Mouse (Mus musculus): Measurements from ENCODE around the gene Ogfr. TPM values are rescaled to one million over a fixed set of nuclear protein-coding genes. Genes with fewer than 3 reads are reported as not detected.

The Ogfr gene
- total RNA-seq (2021) = 10 to 100 TPM; 31.2 to 33.7 TPM
- long read RNA-seq, experiment 1, transcript Ogfr-201 (7 exons, 2,449 nt) = major isoform, 31 of 46 reads
- long read RNA-seq, experiment 1, partial matches to known transcripts = 7 of 46 reads
- long read RNA-seq, experiment 1, other reads (novel, unspliced or antisense) = 8 of 46 reads
- long read RNA-seq, experiment 2, transcript Ogfr-201 (7 exons, 2,449 nt) = major isoform, 15 of 24 reads
- long read RNA-seq, experiment 2, partial matches to known transcripts = 1 of 24 reads
- long read RNA-seq, experiment 2, other reads (novel, unspliced or antisense) = 8 of 24 reads

DNA sequence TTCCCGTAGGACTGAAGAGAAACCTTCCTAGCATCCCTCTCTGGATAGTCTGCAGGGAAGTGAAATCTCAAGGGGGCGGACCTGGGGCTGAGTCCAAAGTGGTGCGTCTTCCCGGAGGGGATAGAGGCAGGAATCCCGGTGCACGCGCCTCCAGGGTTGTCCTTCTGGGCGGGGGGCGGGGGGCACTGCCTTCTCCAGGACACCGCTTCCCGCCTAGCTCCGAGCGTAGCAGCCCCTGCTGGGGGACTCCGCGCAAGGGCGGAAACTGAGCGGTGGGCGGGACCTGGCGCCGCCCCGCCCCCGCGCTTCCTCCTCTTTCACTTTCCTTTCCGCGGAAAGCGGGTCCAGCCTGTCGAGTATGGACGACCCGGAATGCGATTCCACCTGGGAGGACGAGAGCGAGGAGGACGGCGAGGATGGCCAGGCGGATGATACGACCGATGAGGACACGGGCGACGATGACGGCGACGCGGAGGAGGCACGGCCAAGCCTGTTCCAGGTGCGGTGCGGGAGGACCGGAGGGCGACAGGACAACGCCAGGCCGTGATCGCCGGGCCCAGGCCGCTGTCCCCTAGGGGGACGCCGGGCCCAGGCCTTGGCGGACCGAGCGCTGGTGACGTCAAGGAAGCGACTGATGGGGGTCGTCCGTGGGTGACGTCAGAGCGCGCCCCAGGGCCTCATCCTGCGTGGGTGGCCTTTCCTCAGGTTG, at the start of gene Ogfr:
Gene Ogfr (plus strand): TSS at position 123 of the 709 bp plus-strand sequence.
- DNase-seq (ENCODE audit: low spot score in 2 of 2) = peak; percentile 75 to 79

DNA sequence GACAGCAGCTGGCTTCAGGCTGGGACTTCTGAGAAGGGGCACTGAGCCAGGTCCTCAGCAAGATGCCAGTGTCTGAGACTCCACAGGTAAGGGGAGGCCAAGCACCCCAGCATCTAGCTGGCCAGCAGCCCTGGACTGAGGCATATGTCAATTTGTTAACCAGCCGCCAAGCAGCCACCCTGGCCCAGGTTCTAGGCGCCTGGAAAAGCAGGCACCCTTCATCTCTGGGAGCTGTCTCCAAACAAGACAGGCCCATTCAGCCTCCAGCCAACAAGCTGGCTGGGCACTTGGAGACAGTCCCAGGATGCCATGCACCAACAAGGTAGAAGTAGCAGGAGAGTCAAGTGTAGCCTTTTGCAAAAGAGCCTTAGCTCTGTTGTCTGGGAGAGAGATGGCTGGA, 45.4 kb upstream of the Ogfr start:
- DNase-seq (ENCODE audit: low spot score in 2 of 2) = no peak

DNA sequence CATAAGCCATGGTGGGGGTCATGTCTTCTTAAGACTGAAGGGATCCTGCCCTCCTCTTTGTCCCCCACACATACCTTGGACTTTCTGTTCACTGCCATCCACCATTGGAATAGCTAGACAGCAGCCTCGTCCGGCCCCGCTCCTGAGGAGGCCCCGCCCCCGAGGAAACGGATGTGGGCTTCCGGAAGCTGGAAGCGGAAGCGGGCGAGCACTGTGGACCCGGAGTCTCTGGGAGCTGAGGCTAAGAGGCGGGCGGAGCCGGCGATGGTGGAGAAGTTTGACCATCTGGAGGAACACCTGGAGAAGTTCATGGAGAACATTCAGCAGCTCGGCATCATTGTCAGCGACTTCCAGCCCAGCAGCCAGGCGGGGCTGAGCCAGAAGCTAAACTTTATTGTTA, 44.0 kb upstream of the Ogfr start:
- no peak for DNase-seq (ENCODE audit: low spot score in 2 of 2)

DNA sequence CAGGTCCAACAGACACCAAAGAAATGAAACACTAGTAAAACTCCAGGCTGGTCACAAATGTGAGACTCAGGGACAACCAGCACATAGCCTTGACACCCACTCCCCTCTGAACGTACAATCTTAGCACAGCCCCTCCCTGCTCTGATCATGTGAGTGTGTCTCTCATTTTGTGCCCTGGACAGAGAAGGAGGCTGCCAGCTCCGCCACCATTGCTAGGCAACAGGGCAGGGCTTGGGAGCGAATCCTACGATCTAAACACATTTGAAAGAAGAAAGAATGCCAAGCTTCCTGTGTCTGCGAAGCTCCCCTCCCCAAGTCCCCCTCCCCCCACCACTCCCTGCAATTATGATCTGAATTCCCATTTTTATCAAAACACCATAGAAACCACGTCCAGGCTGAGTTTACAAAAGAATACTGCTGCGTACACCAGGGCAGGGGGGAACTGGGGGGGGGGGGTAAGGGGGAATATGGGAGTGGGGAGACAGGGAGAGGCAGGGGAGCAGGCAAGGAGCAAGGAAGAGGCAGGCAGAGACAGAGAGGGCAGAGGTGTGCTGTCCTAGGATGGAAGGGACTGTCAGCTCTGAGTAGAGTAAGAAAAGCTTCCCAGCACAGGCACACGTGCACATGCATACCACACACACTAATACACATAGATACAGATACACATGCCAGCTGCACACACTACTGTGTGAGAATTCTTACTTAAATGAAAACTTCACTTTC, 41.5 kb upstream of the Ogfr start:
- peak in 1 of 2 experiments; percentile 22 for DNase-seq (ENCODE audit: low spot score in 2 of 2)

DNA sequence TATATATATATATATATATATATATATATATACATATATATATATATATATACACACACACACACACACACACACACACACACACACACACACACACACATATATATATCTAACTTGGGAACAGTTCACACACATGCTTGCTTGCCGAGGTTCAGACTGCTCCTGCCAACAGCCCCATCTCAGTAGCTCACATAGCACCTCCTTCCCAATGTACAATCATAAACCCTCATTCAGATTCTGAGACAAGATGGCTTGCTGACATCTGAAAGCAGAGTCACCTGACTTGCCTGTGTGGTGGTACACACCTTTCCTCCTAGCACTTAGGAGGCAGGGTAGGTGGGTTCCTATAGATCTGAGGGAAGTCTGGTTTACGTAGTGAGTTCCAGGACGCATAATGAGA, 36.7 kb upstream of the Ogfr start:
- DNase-seq (ENCODE audit: low spot score in 2 of 2) = no peak

DNA sequence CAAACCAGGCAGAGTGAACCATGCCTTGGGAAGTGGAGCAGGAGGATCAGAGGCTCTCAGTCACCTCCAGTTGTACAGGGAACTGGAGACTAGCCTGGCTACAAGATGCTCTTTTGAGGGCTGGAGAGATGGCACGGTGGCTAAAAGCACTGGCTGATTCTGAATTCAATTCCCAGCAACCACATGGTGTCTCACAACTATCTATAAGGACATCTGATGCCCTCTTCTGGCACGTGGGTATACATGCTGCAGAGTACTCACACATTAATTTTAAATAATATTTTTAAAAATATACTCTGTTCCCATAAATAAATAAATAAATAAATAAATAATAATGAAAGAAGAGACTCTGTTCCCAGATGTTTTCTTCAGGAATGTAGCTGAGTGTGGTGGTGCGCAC, 33.8 kb upstream of the Ogfr start:
- DNase-seq (ENCODE audit: low spot score in 2 of 2) = no peak

DNA sequence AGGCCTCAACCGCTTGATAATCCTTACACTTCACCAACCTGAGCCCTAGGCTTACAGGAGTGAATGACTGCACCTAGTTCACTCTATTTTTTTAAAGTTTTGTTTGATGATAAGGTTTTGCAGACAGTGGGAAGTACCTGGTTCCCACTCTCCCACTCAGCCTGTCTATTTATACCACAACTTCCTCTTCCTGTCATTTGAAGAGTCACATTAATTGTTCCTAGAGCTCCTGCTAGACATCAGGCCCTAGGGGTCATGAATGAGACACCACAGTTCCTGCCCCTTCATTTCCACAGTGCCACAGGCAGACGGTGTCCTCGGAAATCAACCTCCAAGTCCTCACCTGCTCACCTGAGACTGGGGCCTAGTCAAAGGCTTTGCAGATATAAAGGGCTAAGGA, 32.6 kb upstream of the Ogfr start:
- no peak for DNase-seq (ENCODE audit: low spot score in 2 of 2)

DNA sequence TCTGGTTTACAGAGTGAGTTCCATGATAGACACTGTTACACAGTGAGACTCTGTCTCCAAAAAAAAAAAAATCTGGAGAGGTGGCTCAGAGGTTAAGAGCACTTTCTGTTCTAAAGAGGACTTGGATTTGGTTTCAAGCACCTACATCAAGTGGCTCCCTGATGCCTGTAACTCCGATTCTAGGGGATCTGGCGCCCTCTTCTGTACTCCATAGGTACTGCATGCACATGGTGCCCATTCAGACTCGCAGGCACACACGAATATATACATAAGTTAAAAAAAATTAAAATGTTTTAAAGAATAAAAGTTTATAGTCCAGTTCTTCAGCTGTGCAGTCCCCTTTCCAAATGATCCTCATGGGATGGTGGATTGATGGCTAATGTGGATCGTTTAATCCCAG, 28.8 kb upstream of the Ogfr start:
- DNase-seq (ENCODE audit: low spot score in 2 of 2) = no peak

DNA sequence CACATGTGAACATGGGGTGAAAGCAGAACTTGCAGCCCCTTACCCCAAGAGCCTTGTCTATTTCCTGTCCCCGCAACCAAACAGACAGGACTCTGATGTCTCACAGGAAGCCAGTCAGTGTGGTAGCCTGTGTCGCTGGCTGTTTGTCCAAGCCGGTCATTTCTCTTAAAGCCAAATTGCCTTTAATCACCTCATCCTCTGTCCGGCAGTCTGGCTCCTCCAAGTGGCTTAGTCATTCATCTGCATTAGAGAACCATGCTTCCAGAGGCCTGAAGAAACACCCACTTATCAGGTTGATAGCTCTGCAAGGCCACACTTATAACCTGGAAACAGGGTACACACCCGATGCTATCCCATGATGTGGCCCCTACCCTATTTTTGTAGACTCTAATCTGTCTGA, 26.9 kb upstream of the Ogfr start:
- DNase-seq (ENCODE audit: low spot score in 2 of 2) = no peak

DNA sequence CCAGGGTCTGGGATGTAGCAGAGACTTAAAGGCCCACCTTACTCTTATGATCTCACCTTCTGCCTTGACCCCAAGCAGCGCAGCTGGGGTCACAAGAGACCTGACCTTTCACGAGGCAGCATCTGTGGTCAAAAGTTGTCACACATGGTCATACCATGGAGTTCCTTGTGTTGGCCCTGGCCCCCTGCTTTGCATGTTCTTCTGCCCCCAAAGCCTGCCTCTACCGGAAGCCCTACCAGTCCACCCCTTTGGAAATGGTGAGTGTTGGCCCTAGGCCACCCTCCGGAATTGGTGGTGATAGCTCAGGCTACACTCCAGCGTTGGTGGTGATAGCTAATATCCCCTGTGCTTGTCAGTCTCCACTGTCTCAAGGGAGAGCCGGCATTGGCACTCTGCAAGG, 25.7 kb upstream of the Ogfr start:
- DNase-seq (ENCODE audit: low spot score in 2 of 2) = no peak

DNA sequence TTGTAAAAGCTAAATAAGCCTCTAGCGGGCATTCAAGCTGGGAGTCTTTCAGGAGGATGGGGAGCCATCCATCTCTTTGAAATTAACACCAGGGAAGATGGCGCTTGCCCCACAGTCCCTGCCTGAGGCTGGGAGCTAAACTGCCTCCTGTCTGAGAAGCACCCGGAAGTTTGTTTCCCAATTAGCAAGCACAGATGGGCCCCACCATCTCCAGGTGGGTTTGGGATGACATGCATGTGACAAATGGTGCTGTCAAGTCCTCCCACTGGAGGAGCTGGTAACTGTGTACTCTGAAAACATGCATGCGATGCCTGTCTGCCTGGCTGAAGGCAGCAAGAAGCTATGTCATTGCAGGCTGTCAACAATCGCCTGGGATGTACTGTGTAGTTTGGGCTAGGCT, 25.2 kb upstream of the Ogfr start:
- no peak for DNase-seq (ENCODE audit: low spot score in 2 of 2)

DNA sequence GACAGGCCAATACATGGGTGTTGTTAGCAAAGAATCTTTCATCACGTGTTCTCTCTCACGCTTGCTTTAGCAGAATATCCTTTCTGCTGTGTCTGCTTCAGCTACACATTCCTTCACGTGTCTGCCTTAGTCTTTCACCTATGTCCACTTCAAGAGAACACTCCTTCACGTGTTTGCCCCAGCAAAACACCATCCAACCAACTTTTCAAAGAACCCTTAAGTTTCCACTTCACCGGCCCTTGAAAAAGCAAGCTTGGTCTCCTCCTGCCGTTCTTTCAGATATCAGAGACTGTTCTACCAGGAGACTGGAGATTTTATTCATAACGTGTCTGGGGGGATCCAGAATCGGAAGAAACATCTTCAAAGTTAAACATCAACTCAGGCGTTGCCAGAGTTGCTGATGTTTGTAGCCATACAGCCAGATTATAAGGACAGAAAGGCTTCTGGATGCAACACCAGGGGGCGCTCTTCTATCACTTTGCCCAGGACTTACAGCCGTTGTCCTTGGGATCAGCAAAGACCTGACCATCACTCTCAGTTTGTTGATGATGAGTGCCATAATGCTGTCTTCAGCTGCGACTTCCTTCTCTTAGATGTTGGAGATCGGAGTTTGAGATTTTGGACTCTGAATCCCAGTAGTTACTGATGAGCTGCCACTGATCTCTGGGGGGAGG, 22.7 kb upstream of the Ogfr start:
- DNase-seq (ENCODE audit: low spot score in 2 of 2) = peak in 1 of 2 experiments; percentile 54

DNA sequence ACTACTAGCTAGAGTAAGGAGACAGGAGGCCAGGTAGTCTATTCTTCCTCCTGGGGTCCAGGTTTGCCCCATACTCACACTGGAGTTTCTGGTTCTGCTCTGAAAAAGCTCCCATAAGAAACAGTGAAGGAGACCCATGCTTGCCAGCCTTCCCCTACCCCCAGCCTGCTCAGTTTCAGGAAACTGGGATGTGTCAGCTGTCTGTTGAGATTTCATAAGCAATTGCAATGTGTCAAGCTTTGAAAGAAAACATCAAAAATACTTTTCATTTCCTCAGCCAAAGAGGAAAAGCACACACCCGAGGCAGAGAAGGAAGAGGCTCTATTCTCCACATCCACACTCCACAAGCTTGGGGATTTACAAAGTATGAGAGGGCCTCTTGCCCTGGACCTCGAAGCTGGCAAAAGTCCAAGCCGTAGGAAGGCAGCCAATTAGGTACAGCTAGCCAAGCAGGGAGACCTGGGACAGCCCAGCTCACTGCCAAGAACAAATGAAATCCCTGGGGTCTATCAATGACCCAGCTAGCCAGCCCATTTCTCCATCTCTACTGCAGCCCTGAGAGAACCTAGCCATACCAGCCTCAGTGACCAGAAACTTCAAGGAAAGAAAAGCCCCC, 19.9 kb upstream of the Ogfr start:
- DNase-seq (ENCODE audit: low spot score in 2 of 2) = no peak

DNA sequence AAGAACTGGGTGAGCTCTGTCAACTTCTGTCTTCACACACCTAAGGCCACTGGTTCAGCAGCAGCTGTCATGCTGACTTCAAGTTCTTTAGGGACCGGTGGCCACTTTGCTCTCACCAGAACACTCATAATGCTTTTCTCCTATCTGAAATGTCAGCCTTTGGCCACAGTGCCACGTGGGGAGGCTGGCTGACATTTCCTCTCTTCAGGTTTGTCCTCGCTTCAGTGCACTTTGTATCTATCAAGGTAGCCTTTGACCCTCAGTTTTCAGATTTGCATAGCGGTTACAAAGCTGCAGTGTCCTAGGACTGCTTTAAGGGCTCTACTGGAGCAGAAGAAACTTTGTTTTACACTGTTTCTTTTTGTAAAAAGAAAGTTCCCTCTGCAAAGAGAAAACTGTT, 12.6 kb upstream of the Ogfr start:
- DNase-seq (ENCODE audit: low spot score in 2 of 2) = no peak

DNA sequence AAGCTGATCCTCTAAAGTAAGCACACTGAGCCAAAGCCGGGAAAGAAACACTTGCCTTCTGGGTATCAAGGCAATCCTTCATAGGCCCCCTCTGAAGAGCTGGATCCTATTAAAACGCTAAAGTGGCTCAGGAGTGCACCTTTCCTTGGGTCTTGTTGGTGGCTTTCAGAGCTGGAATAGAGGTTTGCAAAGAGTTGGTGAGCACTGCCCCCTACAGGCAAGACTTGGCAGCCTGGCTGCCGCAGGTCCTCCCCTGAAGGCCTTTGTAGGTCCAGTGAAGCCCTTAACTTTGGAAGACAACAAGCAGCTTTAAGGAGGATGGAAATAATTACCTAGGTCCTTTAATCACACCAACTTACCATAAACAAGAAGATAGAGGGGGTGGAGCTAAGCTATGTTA, 10.4 kb upstream of the Ogfr start:
- DNase-seq (ENCODE audit: low spot score in 2 of 2) = peak; percentile 69 to 86

DNA sequence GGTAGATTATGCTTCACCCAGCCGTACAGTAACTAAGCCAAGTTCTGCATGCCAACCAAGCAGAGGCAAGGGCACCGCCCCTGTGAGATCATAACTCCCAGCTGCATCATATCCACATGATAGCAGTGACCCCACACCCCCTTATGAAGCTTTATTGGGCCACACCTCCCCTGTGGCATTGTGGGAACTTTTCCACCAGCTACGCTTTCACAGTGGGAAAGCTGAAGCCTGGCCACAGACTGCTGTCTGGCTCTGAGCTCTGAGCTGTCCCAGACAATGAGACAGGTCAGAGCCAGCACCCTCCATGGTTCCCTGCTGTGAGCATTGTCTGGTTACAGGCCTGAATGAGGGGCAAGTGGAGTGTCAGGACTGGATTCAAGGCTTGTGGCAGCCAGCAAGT, 8.0 kb upstream of the Ogfr start, which contains the start of gene Mrgbp:
Gene Mrgbp (plus strand): TSS at position 303 of the 400 bp plus-strand sequence.
- DNase-seq (ENCODE audit: low spot score in 2 of 2) = no peak

DNA sequence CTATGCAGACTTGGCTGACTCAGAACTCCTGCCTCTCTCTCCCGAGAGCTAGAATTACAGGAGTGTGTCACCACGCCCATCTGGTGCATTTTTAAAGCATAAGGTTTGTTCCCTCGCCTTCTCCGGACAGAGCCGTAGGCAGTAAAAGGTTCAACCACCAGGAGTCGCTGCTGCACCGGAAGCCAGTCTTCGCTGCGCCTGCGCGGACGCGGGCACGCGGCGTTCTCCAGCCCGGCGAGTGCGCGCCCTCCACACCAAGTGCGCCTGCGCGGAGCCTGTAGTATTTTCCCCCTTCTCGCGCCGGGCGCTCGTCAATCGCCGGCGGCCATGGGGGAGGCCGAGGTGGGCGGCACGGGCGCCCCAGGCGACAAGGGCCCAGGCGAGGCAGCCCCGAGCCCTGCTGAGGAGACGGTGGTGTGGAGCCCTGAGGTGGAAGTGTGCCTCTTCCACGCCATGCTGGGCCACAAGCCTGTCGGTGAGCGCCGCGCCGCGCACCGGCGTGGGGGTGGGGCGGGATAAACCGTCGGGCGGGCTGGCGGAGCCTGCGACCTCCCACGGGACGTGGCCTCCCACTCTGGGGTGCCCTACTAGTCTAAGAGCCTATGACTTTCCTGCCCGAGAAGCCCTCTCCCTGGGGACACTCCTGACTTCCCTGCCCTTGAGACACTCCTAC, 6.4 kb upstream of the Ogfr start:
- peak; percentile 97 to 99 for DNase-seq (ENCODE audit: low spot score in 2 of 2)

DNA sequence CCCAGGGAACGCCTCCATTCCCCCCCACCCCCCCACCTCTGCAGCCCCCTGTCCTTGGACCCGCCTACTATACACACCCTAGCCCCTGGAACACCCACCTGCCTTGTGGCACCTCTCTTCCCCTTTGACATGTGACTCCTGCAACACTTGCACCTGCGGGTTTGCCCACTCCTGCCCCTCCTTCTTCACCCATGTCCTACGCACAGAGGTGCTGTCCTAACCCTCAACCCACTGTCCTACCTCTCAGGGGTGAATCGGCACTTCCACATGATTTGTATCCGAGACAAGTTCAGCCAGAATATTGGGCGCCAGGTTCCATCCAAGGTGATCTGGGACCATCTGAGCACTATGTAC, 5.9 kb upstream of the Ogfr start:
- no peak for DNase-seq (ENCODE audit: low spot score in 2 of 2)

DNA sequence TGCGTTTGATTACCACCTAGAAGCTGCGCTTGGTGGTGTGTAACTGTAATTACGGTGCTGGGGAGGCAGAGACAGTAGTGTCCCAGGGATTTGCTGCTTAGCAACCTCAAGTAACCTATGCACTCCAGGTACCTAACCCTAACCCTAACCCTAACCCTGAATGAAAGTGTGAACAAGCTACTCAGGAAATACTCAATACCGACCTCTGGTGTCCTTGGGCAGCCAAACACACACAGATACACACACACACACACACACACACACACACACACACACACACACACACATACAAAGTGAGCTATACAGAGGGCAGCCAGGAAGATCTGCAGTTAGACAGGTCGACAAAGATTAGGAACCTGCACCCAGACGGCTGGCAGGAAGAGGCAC, 316 bp upstream of the Ogfr start:
- DNase-seq (ENCODE audit: low spot score in 2 of 2) = no peak

DNA sequence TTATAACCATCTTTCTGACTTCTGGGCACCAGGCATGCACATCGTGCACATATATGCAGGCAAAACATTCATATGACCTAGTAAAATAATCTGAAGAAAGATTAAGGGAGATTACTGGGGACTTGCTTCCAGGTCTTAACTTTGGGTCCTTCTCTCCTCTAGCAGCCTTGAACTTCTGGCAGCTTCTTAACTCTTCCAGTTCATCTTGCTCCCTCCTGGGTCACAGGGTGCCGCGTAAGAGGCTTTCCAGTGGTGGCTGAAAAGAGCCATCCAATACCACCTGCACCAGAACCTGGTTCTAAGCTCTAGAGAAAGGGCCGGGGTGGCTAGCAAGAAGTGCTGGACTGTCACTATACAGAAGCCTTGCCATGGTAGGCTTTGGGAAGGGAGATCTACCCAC, 8.4 kb downstream of the Ogfr start, which contains the start of gene Col9a3:
Gene Col9a3 (plus strand): TSS at position 301 of the 400 bp plus-strand sequence.
- DNase-seq (ENCODE audit: low spot score in 2 of 2) = no peak
